Mouse (Mus musculus) CH12.LX (cell line): Measurements from ENCODE around the gene Gm21970. TPM values are rescaled to one million over a fixed set of nuclear protein-coding genes. Genes with fewer than 3 reads are reported as not detected.

Source experiments
- DNase-seq: peaks from one replicate; pipeline ENCODE4 v3.0.0-alpha.2; 2013; ENCODE audit errors: extremely low read depth
- H3K27ac ChIP-seq: 2 replicates; pipeline ENCODE4 v1.5.1; 2012; ENCODE audit warnings: low read depth, mild to moderate bottlenecking, control low read depth, moderate library complexity; ENCODE audit not compliant: insufficient read depth
- H3K27me3 ChIP-seq: replicated peaks from 2 replicates; pipeline ENCODE3; 2012; ENCODE audit warnings: inconsistent platforms
- H3K36me3 ChIP-seq, 2 experiments: replicated peaks in 1 of 2; 2 replicates each; pipeline versions ENCODE3 to v1.6.1; 2012; ENCODE audit warnings: inconsistent platforms in 1 of 2, low read length in 1 of 2, mild to moderate bottlenecking in 1 of 2, mixed read lengths in 1 of 2, moderate library complexity in 1 of 2; ENCODE audit not compliant: control insufficient read depth in 1 of 2, insufficient read depth in 1 of 2
- H3K4me1 ChIP-seq, 2 experiments: 2 replicates each; pipeline ENCODE4 v1.6.1; 2012; ENCODE audit warnings: inconsistent platforms in 1 of 2, moderate library complexity in 1 of 2; ENCODE audit not compliant: insufficient read depth in 2 of 2, control insufficient read depth in 1 of 2
- H3K4me2 ChIP-seq: 2 replicates; pipeline ENCODE4 v1.6.1; 2012; ENCODE audit warnings: low read depth, mild to moderate bottlenecking, control low read depth; ENCODE audit not compliant: poor library complexity, insufficient read depth, severe bottlenecking
- H3K4me3 ChIP-seq, 3 experiments: fragments of 150-350 bp in 1 of 3; sonication (generic) in 1 of 3; replicated peaks in 1 of 3; 2 replicates each; pipeline versions ENCODE3 to v1.5.1; 2011 to 2012; ENCODE audit warnings: low read depth in 2 of 3, low read length in 2 of 3, mild to moderate bottlenecking in 2 of 3, moderate library complexity in 2 of 3, control low read depth in 1 of 3, improper control_type of control experiment in 1 of 3, inconsistent platforms in 1 of 3, mixed read lengths in 1 of 3; ENCODE audit not compliant: poor library complexity in 1 of 3
- H3K79me2 ChIP-seq: replicated peaks from 2 replicates; pipeline ENCODE4 v1.6.1; 2012; ENCODE audit warnings: mild to moderate bottlenecking, moderate library complexity; ENCODE audit not compliant: control insufficient read depth, poor library complexity, insufficient read depth, severe bottlenecking; ENCODE audit errors: extremely low read depth
- H3K9ac ChIP-seq: 2 replicates; pipeline ENCODE4 v1.6.1; 2012; ENCODE audit warnings: low read depth, mild to moderate bottlenecking, control low read depth, moderate library complexity; ENCODE audit not compliant: insufficient read depth
- H3K9me3 ChIP-seq: replicated peaks from 2 replicates; pipeline ENCODE3; 2012; ENCODE audit warnings: low read length, inconsistent platforms, mixed read lengths
- BHLHE40 ChIP-seq: IDR thresholded peaks from 2 replicates; pipeline ENCODE4 v1.6.1; 2011; ENCODE audit warnings: mild to moderate bottlenecking, low read depth, low read length, improper control_type of control experiment
- CHD2 ChIP-seq: IDR thresholded peaks from 2 replicates; pipeline ENCODE4 v1.6.1; 2011; ENCODE audit warnings: low read length, improper control_type of control experiment
- EP300 ChIP-seq: IDR thresholded peaks from 2 replicates; pipeline ENCODE4 v1.6.1; 2011; ENCODE audit warnings: low read length, improper control_type of control experiment
- ETS1 ChIP-seq: conservative IDR thresholded peaks from 2 replicates; pipeline ENCODE4 v1.6.1; 2012; ENCODE audit warnings: low read depth, mild to moderate bottlenecking, inconsistent platforms, low read length, improper control_type of control experiment, moderate library complexity
- JUND ChIP-seq: conservative IDR thresholded peaks from 2 replicates; pipeline ENCODE4 v1.6.1; 2011; ENCODE audit warnings: low read depth, low read length, improper control_type of control experiment
- KAT2A ChIP-seq: IDR thresholded peaks from 2 replicates; pipeline ENCODE4 v1.6.1; 2012; ENCODE audit warnings: low read length, improper control_type of control experiment, inconsistent platforms; ENCODE audit not compliant: insufficient replicate concordance
- MAX ChIP-seq: IDR thresholded peaks from 2 replicates; pipeline ENCODE4 v1.6.1; 2011; ENCODE audit warnings: low read length, improper control_type of control experiment
- MAZ ChIP-seq: IDR thresholded peaks from 2 replicates; pipeline ENCODE4 v1.6.1; 2012; ENCODE audit warnings: low read depth, mild to moderate bottlenecking, inconsistent platforms, low read length, improper control_type of control experiment, moderate library complexity
- MEF2A ChIP-seq: IDR thresholded peaks from 2 replicates; pipeline ENCODE4 v1.6.1; 2014; ENCODE audit warnings: low read depth, mild to moderate bottlenecking, inconsistent platforms, low read length, improper control_type of control experiment, borderline replicate concordance
- MXI1 ChIP-seq: IDR thresholded peaks from 2 replicates; pipeline ENCODE4 v1.6.1; 2011; ENCODE audit warnings: mild to moderate bottlenecking, low read depth, low read length, improper control_type of control experiment
- NELFE ChIP-seq: IDR thresholded peaks from 2 replicates; pipeline ENCODE4 v1.6.1; 2011; ENCODE audit warnings: low read depth, low read length, improper control_type of control experiment
- NRF1 ChIP-seq: IDR thresholded peaks from 2 replicates; pipeline ENCODE4 v1.6.1; 2014; ENCODE audit warnings: low read depth, mild to moderate bottlenecking, inconsistent platforms, low read length, improper control_type of control experiment, moderate library complexity
- PAX5 ChIP-seq: IDR thresholded peaks from 2 replicates; pipeline ENCODE4 v1.6.1; 2012; ENCODE audit warnings: low read length, inconsistent platforms, mixed read lengths
- POLR2A ChIP-seq: IDR thresholded peaks from 2 replicates; pipeline ENCODE4 v1.6.1; 2011; ENCODE audit warnings: low read depth, mild to moderate bottlenecking, improper control_type of control experiment, low read length
- POLR2AphosphoS2 ChIP-seq: IDR thresholded peaks from 2 replicates; pipeline ENCODE4 v1.6.1; 2011; ENCODE audit warnings: low read depth, low read length, improper control_type of control experiment
- RCOR1 ChIP-seq: conservative IDR thresholded peaks from 2 replicates; pipeline ENCODE4 v1.6.1; 2012; ENCODE audit warnings: low read depth, mild to moderate bottlenecking, inconsistent platforms, low read length, improper control_type of control experiment
- SMC3 ChIP-seq: IDR thresholded peaks from 2 replicates; pipeline ENCODE4 v1.6.1; 2011; ENCODE audit warnings: low read depth, low read length, improper control_type of control experiment
- TCF12 ChIP-seq: IDR thresholded peaks from 2 replicates; pipeline ENCODE4 v1.6.1; 2014; ENCODE audit warnings: low read depth, mild to moderate bottlenecking, inconsistent platforms, low read length, improper control_type of control experiment
- UBTF ChIP-seq: IDR thresholded peaks from 2 replicates; pipeline ENCODE4 v1.6.1; 2012; ENCODE audit warnings: low read depth, mild to moderate bottlenecking, inconsistent platforms, low read length, improper control_type of control experiment, moderate library complexity
- USF1 ChIP-seq: IDR thresholded peaks from 2 replicates; pipeline ENCODE4 v1.6.1; 2014; ENCODE audit warnings: low read depth, mild to moderate bottlenecking, inconsistent platforms, low read length, improper control_type of control experiment
- USF2 ChIP-seq: conservative IDR thresholded peaks from 2 replicates; pipeline ENCODE4 v1.6.1; 2011; ENCODE audit warnings: low read depth, low read length, improper control_type of control experiment
- ZKSCAN1 ChIP-seq: IDR thresholded peaks from 2 replicates; pipeline ENCODE4 v1.6.1; 2012; ENCODE audit warnings: low read depth, inconsistent platforms, low read length, improper control_type of control experiment, borderline replicate concordance
- ZMIZ1 ChIP-seq: IDR thresholded peaks from 2 replicates; pipeline ENCODE4 v1.6.1; 2012; ENCODE audit warnings: low read depth, mild to moderate bottlenecking, inconsistent platforms, low read length, improper control_type of control experiment
- ZNF384 ChIP-seq: IDR thresholded peaks from 2 replicates; pipeline ENCODE4 v1.6.1; 2012; ENCODE audit warnings: low read depth, low read length, improper control_type of control experiment, inconsistent platforms
- dilution Hi-C: fragments of 300-500 bp; cut with MboI; formaldehyde crosslinking; loops from 2 replicates; pipeline ENCODE4 v1.14.3; 2020; ENCODE audit warnings: low sequenced_read_pairs; ENCODE audit not compliant: extremely low pct_unique_long_range_greater_than_20kb, extremely low pct_ligation_motif_present
- in situ Hi-C: fragments of 300-500 bp; cut with MboI; formaldehyde crosslinking; loops from 3 replicates; pipeline ENCODE4 v1.14.3; 2019; ENCODE audit warnings: low sequenced_read_pairs, low pct_ligation_motif_present, low pct_unique_long_range_greater_than_20kb, mixed read lengths
- polyA plus RNA-seq: library from polyadenylated mRNA; unstranded; fragments of >175 nt; gene quantifications from 2 replicates; pipeline ENCODE4 v1.2.1, GENCODE M21; 2012; ENCODE audit warnings: low read depth; ENCODE audit not compliant: insufficient read length
- total RNA-seq, 2 experiments: library from RNA; depleted of rRNA; stranded (reverse); fragments of 300-350 nt in 1 of 2; fragments of >200 nt in 1 of 2; gene quantifications; 2 replicates each; pipeline ENCODE4 v1.2.3; 2012 to 2014

Gm21970 gene
- total and polyA plus RNA-seq, 3 experiments = not detected

DNA sequence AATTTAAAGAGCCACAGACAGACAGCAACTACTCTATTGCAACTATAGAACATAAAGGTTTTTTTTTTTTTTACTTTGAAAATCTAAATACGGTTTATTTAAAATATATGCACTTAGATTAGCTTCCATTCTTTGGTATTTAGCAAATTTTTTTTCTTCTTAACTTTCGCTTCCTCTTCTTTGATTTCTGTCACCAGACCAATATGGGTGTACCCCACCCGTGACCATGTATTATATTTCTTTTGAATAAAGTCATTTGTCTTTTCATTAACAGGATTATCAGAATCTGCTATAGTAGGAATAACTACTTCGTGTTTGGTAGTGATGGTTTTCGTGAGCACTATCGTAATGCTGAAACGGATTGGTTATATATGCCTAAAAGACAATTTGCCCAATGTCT is 7.4 kb downstream of the Gm21970 start:
- Histone ChIP-seq H3K4me2 (peak overlapping the region; percentile 57), H3K79me2 (no peaks in the 10 kb centered on the region)
- in situ Hi-C loops = no loop called here
- TF ChIP-seq JUND = no peak
- TF ChIP-seq USF1 = no peak
- peak; percentile 79 for TF ChIP-seq ZNF384
- TF ChIP-seq MAZ = no peak
- TF ChIP-seq MXI1 = no peak
- TF ChIP-seq BHLHE40 = peak; percentile 81
- TF ChIP-seq EP300 = peak; percentile 62; the same call in 1 of the 2 replicates
- TF ChIP-seq ZMIZ1 = no peak
- TF ChIP-seq, all 38 proteins: peak for 3
- H3K36me3 ChIP-seq = peaks cover 18 to 68% of the 10 kb centered on the region in 2 experiments
- peak overlapping the region; percentile 25; the same call in 1 of the 2 replicates for H3K9ac ChIP-seq
- H3K4me1 ChIP-seq = peaks cover 8 to 67% of the 10 kb centered on the region in 2 experiments; a peak in 3 of 4 replicates
- no peak overlapping the region for H3K4me3 ChIP-seq
- H3K27me3 ChIP-seq = no peaks in the 10 kb centered on the region
- no peaks in the 10 kb centered on the region for H3K9me3 ChIP-seq
- no peak overlapping the region; the same call in 1 of the 2 replicates for H3K27ac ChIP-seq
- dilution Hi-C loops = no loop called here
- DNase-seq = no peak

- in situ Hi-C loops (loop anchor here (5.0 kb wide), 1 partner anchor 34 kb away; no protein-coding TSS in a partner anchor), dilution Hi-C loops (no loop called here)
- H3K9me3 ChIP-seq = no peaks in the 10 kb centered on the region
- peaks cover 8 to 54% of the 10 kb centered on the region in 2 experiments for H3K36me3 ChIP-seq
- no peak overlapping the region for H3K4me3 ChIP-seq
- no peak for DNase-seq
- no peak overlapping the region for H3K4me2 ChIP-seq
- H3K27me3 ChIP-seq = no peaks in the 10 kb centered on the region
- no peak overlapping the region for H3K9ac ChIP-seq
- peaks cover 15 to 78% of the 10 kb centered on the region in 2 experiments; a peak in 3 of 4 replicates for H3K4me1 ChIP-seq
- H3K79me2 ChIP-seq = no peaks in the 10 kb centered on the region
- TF ChIP-seq ZNF384 (no peak), BHLHE40 (no peak), NELFE (no peak), MAX (no peak), ZKSCAN1 (no peak), PAX5 (no peak), KAT2A (no peak), MXI1 (no peak), CHD2 (no peak), SMC3 (no peak), USF2 (no peak), TCF12 (no peak), POLR2AphosphoS2 (no peak), POLR2A (no peak), ETS1 (no peak), RCOR1 (no peak), UBTF (no peak), MEF2A (no peak), MAZ (no peak), NRF1 (no peak)
- H3K27ac ChIP-seq = no peak overlapping the region
Measured at GRCm38 (mm10) chr16:91401569-91402165, 10.1 kb downstream of the Gm21970 start.
